Mouse (Mus musculus): ENCODE measurements at regions not wholly inside any gene's neighbourhood (a gene's known extent, or its start where the extent isn't known, plus 50 kb on each side); places are given as distances from the start of the nearest gene placed in this dataset.

- 88% methylated on average over 2 of the region's 2 CpGs for WGBS
- Histone ChIP-seq H3K27me3 (ENCODE audit: insufficient read depth, poor library complexity, severe bottlenecking) (no peaks in the 10 kb centered on the region), H3K9me3 (no peaks in the 10 kb centered on the region), H3K4me1 (replicated peaks) (no peaks in the 10 kb centered on the region), H3K4me3 (no peak overlapping the region), H3K27ac (no peak overlapping the region), H3K36me3 (no peaks in the 10 kb centered on the region)
- no peak for DNase-seq (ENCODE audit: low spot score)
Observed at GRCm38 (mm10) chr11:37978131-37978530, 742.4 kb upstream of the Tenm2 start.

GRCm38 (mm10) chr11:37936439-37937134 lies 700.8 kb upstream of the Tenm2 start:
- no peaks in the 10 kb centered on the region for H3K27me3 ChIP-seq (ENCODE audit: insufficient read depth, poor library complexity, severe bottlenecking)
- 0 out of 2 replicates have a peak, but pooled peaks cover 3% of the 10 kb centered on the region for H3K4me1 ChIP-seq (replicated peaks)
- H3K36me3 ChIP-seq: no peaks in the 10 kb centered on the region
- no peak overlapping the region for H3K4me3 ChIP-seq
- peak; percentile 2 for DNase-seq (ENCODE audit: low spot score)
- WGBS: 71% methylated on average over 5 of the region's 5 CpGs
- no peak overlapping the region for H3K27ac ChIP-seq
- H3K9me3 ChIP-seq: no peaks in the 10 kb centered on the region

GRCm38 (mm10) chr11:37913161-37913560 lies 677.4 kb upstream of the Tenm2 start:
- H3K4me3 ChIP-seq: no peak overlapping the region
- no peak overlapping the region for H3K27ac ChIP-seq
- H3K9me3 ChIP-seq: no peaks in the 10 kb centered on the region
- 84% methylated on average over 2 of the region's 2 CpGs for WGBS
- H3K27me3 ChIP-seq (ENCODE audit: insufficient read depth, poor library complexity, severe bottlenecking): no peaks in the 10 kb centered on the region
- H3K36me3 ChIP-seq: no peaks in the 10 kb centered on the region
- H3K4me1 ChIP-seq (replicated peaks): no peaks in the 10 kb centered on the region
- DNase-seq (ENCODE audit: low spot score): no peak

- Histone ChIP-seq H3K4me3 (no peak overlapping the region), H3K4me1 (replicated peaks) (no peaks in the 10 kb centered on the region), H3K27ac (no peak overlapping the region), H3K36me3 (no peaks in the 10 kb centered on the region), H3K27me3 (ENCODE audit: insufficient read depth, poor library complexity, severe bottlenecking) (no peaks in the 10 kb centered on the region), H3K9me3 (no peaks in the 10 kb centered on the region)
- DNase-seq (ENCODE audit: low spot score): no peak
- 87% methylated on average over 2 of the region's 2 CpGs for WGBS
Observed at GRCm38 (mm10) chr11:37904991-37905390, 669.2 kb upstream of the Tenm2 start.

GRCm38 (mm10) chr11:37897713-37898112 lies 661.9 kb upstream of the Tenm2 start:
- Histone ChIP-seq H3K4me1 (replicated peaks) (0 out of 2 replicates have a peak, but pooled peaks cover 7% of the 10 kb centered on the region), H3K9me3 (no peaks in the 10 kb centered on the region), H3K4me3 (no peak overlapping the region), H3K36me3 (no peaks in the 10 kb centered on the region), H3K27ac (no peak overlapping the region), H3K27me3 (ENCODE audit: insufficient read depth, poor library complexity, severe bottlenecking) (no peaks in the 10 kb centered on the region)
- no peak for DNase-seq (ENCODE audit: low spot score)

GRCm38 (mm10) chr11:37882717-37883116 lies 647.0 kb upstream of the Tenm2 start:
- no peak for DNase-seq (ENCODE audit: low spot score)
- Histone ChIP-seq H3K9me3 (no peaks in the 10 kb centered on the region), H3K36me3 (no peaks in the 10 kb centered on the region), H3K4me3 (no peak overlapping the region), H3K27ac (no peak overlapping the region), H3K27me3 (ENCODE audit: insufficient read depth, poor library complexity, severe bottlenecking) (no peaks in the 10 kb centered on the region), H3K4me1 (replicated peaks) (no peaks in the 10 kb centered on the region)
- WGBS: 77% methylated on average over 4 of the region's 4 CpGs

GRCm38 (mm10) chr11:37837301-37837700 lies 601.5 kb upstream of the Tenm2 start:
- WGBS: 37% methylated on average over 5 of the region's 5 CpGs
- Histone ChIP-seq H3K27me3 (ENCODE audit: insufficient read depth, poor library complexity, severe bottlenecking) (peaks cover 10% of the 10 kb centered on the region; the same call in 1 of the 2 replicates), H3K36me3 (no peaks in the 10 kb centered on the region), H3K4me3 (no peak overlapping the region), H3K9me3 (no peaks in the 10 kb centered on the region), H3K4me1 (replicated peaks) (peaks cover 13% of the 10 kb centered on the region), H3K27ac (no peak overlapping the region)
- peak; percentile 19 for DNase-seq (ENCODE audit: low spot score)

- WGBS: 58% methylated on average over 3 of the region's 3 CpGs
- H3K4me1 ChIP-seq (replicated peaks): no peaks in the 10 kb centered on the region
- H3K36me3 ChIP-seq: no peaks in the 10 kb centered on the region
- no peak for DNase-seq (ENCODE audit: low spot score)
- no peak overlapping the region for H3K4me3 ChIP-seq
- H3K9me3 ChIP-seq: no peaks in the 10 kb centered on the region
- no peak overlapping the region for H3K27ac ChIP-seq
- peaks cover 5% of the 10 kb centered on the region for H3K27me3 ChIP-seq (ENCODE audit: insufficient read depth, poor library complexity, severe bottlenecking)
Observed at GRCm38 (mm10) chr11:37830975-37831374, 595.2 kb upstream of the Tenm2 start.

- H3K4me1 ChIP-seq (replicated peaks): no peaks in the 10 kb centered on the region
- no peaks in the 10 kb centered on the region for H3K27me3 ChIP-seq (ENCODE audit: insufficient read depth, poor library complexity, severe bottlenecking)
- 89% methylated on average over 5 of the region's 5 CpGs for whole genome bisulfite sequencing
- H3K27ac ChIP-seq: no peak overlapping the region
- no peak for DNase-seq (ENCODE audit: low spot score)
- H3K36me3 ChIP-seq: no peaks in the 10 kb centered on the region
- no peak overlapping the region for H3K4me3 ChIP-seq
- H3K9me3 ChIP-seq: no peaks in the 10 kb centered on the region
Observed at GRCm38 (mm10) chr11:37806761-37807160, 571.0 kb upstream of the Tenm2 start.

GRCm38 (mm10) chr11:37798783-37799318 lies 563.1 kb upstream of the Tenm2 start:
- Histone ChIP-seq H3K4me1 (replicated peaks) (no peaks in the 10 kb centered on the region), H3K36me3 (no peaks in the 10 kb centered on the region), H3K27me3 (ENCODE audit: insufficient read depth, poor library complexity, severe bottlenecking) (no peaks in the 10 kb centered on the region), H3K4me3 (no peak overlapping the region), H3K27ac (no peak overlapping the region), H3K9me3 (no peaks in the 10 kb centered on the region)
- WGBS: 76% methylated on average over 6 of the region's 6 CpGs
- DNase-seq (ENCODE audit: low spot score): no peak

- Histone ChIP-seq H3K27ac (no peak overlapping the region), H3K4me3 (no peak overlapping the region), H3K27me3 (ENCODE audit: insufficient read depth, poor library complexity, severe bottlenecking) (no peaks in the 10 kb centered on the region), H3K9me3 (no peaks in the 10 kb centered on the region), H3K36me3 (no peaks in the 10 kb centered on the region), H3K4me1 (replicated peaks) (peaks cover 16% of the 10 kb centered on the region)
- WGBS: 59% methylated on average over 2 of the region's 2 CpGs
- DNase-seq (ENCODE audit: low spot score): no peak
Observed at GRCm38 (mm10) chr11:37772481-37773089, 536.8 kb upstream of the Tenm2 start.

- peaks cover 16% of the 10 kb centered on the region for H3K4me1 ChIP-seq (replicated peaks)
- WGBS: 68% methylated on average over 3 of the region's 3 CpGs
- no peak for DNase-seq (ENCODE audit: low spot score)
- H3K4me3 ChIP-seq: no peak overlapping the region
- H3K27ac ChIP-seq: no peak overlapping the region
- H3K36me3 ChIP-seq: no peaks in the 10 kb centered on the region
- H3K9me3 ChIP-seq: no peaks in the 10 kb centered on the region
- no peaks in the 10 kb centered on the region for H3K27me3 ChIP-seq (ENCODE audit: insufficient read depth, poor library complexity, severe bottlenecking)
Observed at GRCm38 (mm10) chr11:37770881-37771280, 535.1 kb upstream of the Tenm2 start.

- H3K4me1 ChIP-seq (replicated peaks): peaks cover 15% of the 10 kb centered on the region
- H3K9me3 ChIP-seq: no peaks in the 10 kb centered on the region
- H3K4me3 ChIP-seq: no peak overlapping the region
- no peak overlapping the region for H3K27ac ChIP-seq
- no peaks in the 10 kb centered on the region for H3K36me3 ChIP-seq
- H3K27me3 ChIP-seq (ENCODE audit: insufficient read depth, poor library complexity, severe bottlenecking): no peaks in the 10 kb centered on the region
- 65% methylated on average over 3 of the region's 3 CpGs for WGBS
- DNase-seq (ENCODE audit: low spot score): no peak
Observed at GRCm38 (mm10) chr11:37768121-37768520, 532.4 kb upstream of the Tenm2 start.

Data from hindbrain, embryonic 10.5 days (tissue).